Mouse (Mus musculus): ENCODE measurements at regions not wholly inside any gene's neighbourhood (a gene's known extent, or its start where the extent isn't known, plus 50 kb on each side); places are given as distances from the start of the nearest gene placed in this dataset.

DNA sequence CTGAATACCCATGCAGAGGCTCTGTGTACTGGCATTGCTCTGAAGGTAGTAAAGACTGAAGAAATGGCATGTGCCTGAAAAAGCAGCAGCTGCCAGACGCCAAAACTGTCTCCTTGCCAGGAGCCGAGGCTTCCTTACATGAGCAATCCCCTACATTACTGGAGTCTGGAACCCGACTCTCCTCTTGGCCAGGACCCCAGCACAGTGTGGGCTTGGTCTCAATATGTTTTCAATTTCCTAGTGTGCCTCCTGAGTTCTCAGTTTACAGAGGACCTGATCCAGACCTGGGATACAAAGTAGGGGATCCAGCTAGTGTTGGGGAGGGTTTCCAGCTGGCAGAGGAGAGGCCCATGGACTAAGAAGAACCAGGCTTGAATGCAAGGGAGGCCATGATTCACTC lies 361.5 kb upstream of the Vstm2b start:
- Histone ChIP-seq H3K9ac (ENCODE audit: low read length) (no peak overlapping the region), H3K27ac (ENCODE audit: low read depth, low read length) (no peak overlapping the region)

DNA sequence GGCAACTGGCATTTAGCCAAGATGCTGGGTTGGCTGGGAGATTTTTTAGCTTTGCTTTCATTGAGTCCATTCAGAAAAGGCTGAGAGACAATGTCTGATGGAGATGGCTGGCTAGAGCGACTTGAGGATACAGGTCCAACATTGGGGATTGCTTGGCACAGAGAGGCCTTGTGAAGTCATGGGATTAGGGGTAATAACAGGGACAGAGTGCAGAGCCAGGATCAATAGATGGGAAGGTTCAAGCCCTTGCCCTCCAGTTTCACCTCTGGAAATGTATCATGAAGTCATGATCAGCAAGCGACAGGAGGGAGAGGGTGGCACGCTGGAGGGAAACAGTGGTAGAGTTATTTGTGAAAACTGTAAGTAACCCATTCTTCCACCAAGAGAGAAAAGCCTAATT lies 360.5 kb upstream of the Vstm2b start:
- no peak overlapping the region for H3K27ac ChIP-seq (ENCODE audit: low read depth, low read length)
- DNase-seq (ENCODE audit: low spot score, missing footprints) (no peak), ATAC-seq (ENCODE audit: low FRiP score) (no peak)
- H3K9me3 ChIP-seq (ENCODE audit: control insufficient read depth, low read length), result no peaks in the 10 kb centered on the region
- H3K36me3 ChIP-seq (ENCODE audit: control insufficient read depth, insufficient read depth, low read length), result no peaks in the 10 kb centered on the region
- H3K9ac ChIP-seq (ENCODE audit: low read length), result no peak overlapping the region
- H3K27me3 ChIP-seq (ENCODE audit: control insufficient read depth, insufficient read depth, low read length), result no peaks in the 10 kb centered on the region
- no peaks in the 10 kb centered on the region for H3K4me1 ChIP-seq (ENCODE audit: control insufficient read depth, insufficient read depth, low read length)
- no peak overlapping the region for H3K4me3 ChIP-seq (ENCODE audit: low read depth, low read length)
- 79% methylated on average over 3 of the region's 3 CpGs for whole genome bisulfite sequencing
- no peak overlapping the region for H3K4me2 ChIP-seq

More for the DNA sequence above, 361.5 kb upstream of the Vstm2b start:
- H3K4me2 ChIP-seq, result no peak overlapping the region
- DNase-seq (ENCODE audit: low spot score, missing footprints) (no peak), ATAC-seq (ENCODE audit: low FRiP score) (no peak)
- no peaks in the 10 kb centered on the region for H3K36me3 ChIP-seq (ENCODE audit: control insufficient read depth, insufficient read depth, low read length)
- H3K4me3 ChIP-seq (ENCODE audit: low read depth, low read length), result no peak overlapping the region
- H3K9me3 ChIP-seq (ENCODE audit: control insufficient read depth, low read length), result no peaks in the 10 kb centered on the region
- 87% methylated on average over 3 of the region's 3 CpGs for WGBS
- no peaks in the 10 kb centered on the region for H3K27me3 ChIP-seq (ENCODE audit: control insufficient read depth, insufficient read depth, low read length)
- H3K4me1 ChIP-seq (ENCODE audit: control insufficient read depth, insufficient read depth, low read length), result no peaks in the 10 kb centered on the region

DNA sequence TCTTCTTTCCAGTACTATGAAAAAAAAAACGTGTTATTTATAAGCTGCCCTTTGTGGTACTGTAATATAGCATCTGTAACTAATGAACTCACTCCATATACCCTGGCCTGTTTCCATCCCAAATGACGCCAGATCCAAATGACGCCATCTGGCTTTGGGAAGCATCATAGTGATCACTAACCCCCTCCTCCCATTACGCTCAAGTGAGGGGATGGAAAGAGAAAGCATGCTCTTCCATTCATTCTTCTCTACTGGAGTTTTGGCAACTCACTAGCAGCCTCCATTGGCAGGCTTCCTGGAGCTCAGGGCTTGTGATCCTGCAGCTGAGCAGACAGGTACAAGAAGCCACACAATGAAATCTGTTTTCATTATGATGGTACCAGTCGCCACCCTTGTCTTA lies 358.3 kb upstream of the Vstm2b start:
- no peaks in the 10 kb centered on the region for H3K9me3 ChIP-seq (ENCODE audit: control insufficient read depth, low read length)
- 83% methylated on average over 5 of the region's 5 CpGs for WGBS
- no peaks in the 10 kb centered on the region for H3K27me3 ChIP-seq (ENCODE audit: control insufficient read depth, insufficient read depth, low read length)
- H3K36me3 ChIP-seq (ENCODE audit: control insufficient read depth, insufficient read depth, low read length), result no peaks in the 10 kb centered on the region
- ATAC-seq (ENCODE audit: low FRiP score) (no peak), DNase-seq (ENCODE audit: low spot score, missing footprints) (no peak)
- no peaks in the 10 kb centered on the region for H3K4me1 ChIP-seq (ENCODE audit: control insufficient read depth, insufficient read depth, low read length)
- H3K27ac ChIP-seq (ENCODE audit: low read depth, low read length), result no peak overlapping the region
- H3K4me2 ChIP-seq, result no peak overlapping the region
- H3K4me3 ChIP-seq (ENCODE audit: low read depth, low read length), result no peak overlapping the region
- no peak overlapping the region for H3K9ac ChIP-seq (ENCODE audit: low read length)

DNA sequence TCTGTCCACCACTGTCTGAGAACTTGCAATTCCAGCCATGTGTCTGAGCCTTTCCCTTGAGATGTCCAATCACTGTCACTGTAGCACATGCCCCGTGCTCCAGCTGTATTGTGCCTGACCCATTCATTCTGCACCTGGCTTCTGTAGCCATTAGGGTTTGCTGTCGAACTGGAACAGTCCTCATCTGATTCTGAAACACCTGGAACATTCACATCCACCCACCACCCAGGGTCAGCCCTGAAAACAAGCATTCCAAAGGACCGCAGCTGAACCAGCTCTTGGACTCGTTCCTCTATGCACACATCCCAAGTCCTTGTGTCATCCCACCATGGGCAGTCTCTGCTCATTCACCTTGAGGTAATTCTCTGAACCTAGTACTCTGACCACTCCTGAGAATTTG lies 356.8 kb upstream of the Vstm2b start:
- H3K36me3 ChIP-seq (ENCODE audit: control insufficient read depth, insufficient read depth, low read length), result no peaks in the 10 kb centered on the region
- ATAC-seq (ENCODE audit: low FRiP score) (no peak), DNase-seq (ENCODE audit: low spot score, missing footprints) (peak; percentile 57)
- no peak overlapping the region for H3K4me2 ChIP-seq
- H3K27me3 ChIP-seq (ENCODE audit: control insufficient read depth, insufficient read depth, low read length), result no peaks in the 10 kb centered on the region
- WGBS, result 80% methylated on average over 4 of the region's 4 CpGs
- no peaks in the 10 kb centered on the region for H3K4me1 ChIP-seq (ENCODE audit: control insufficient read depth, insufficient read depth, low read length)
- no peak overlapping the region for H3K4me3 ChIP-seq (ENCODE audit: low read depth, low read length)
- H3K9ac ChIP-seq (ENCODE audit: low read length), result no peak overlapping the region
- no peak overlapping the region for H3K27ac ChIP-seq (ENCODE audit: low read depth, low read length)
- no peaks in the 10 kb centered on the region for H3K9me3 ChIP-seq (ENCODE audit: control insufficient read depth, low read length)

DNA sequence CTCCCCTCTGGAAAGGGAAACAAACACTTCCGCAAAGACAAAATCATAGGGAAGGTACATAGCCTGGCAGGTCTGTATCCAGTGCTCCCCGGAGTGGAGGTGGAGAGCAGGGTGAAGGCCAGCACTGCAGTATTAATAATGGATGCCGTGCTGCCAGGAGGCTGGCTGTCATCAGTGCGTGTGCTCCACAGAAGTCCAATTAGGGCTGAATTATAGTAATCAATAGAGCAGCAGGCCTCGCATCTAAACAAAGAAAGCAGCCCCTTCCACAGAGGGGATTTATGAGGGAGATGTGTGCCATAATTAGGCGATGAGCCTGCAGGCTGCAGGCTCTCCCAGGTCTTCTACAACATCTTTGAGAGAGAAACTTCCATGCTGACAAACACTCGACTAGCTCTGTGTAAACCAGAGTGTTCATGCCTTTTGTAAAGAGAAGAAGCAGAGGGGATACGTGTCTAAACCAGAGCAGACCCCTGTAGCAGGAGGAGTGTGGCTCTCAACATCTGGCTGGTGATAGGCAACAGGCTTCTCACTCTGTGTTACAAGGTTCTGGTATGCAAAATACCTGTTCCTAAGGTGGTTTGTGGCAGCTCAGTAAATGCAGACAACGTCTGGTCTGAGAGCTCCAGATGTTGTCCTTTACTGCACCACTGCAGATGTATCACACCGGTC lies 334.5 kb upstream of the Vstm2b start:
- no peak overlapping the region for H3K9ac ChIP-seq (ENCODE audit: low read length)
- WGBS, result 72% methylated on average over 10 of the region's 10 CpGs
- H3K4me1 ChIP-seq (ENCODE audit: control insufficient read depth, insufficient read depth, low read length), result no peaks in the 10 kb centered on the region
- ATAC-seq (ENCODE audit: low FRiP score), result peak; percentile 70
- H3K36me3 ChIP-seq (ENCODE audit: control insufficient read depth, insufficient read depth, low read length), result no peaks in the 10 kb centered on the region
- no peak overlapping the region for H3K27ac ChIP-seq (ENCODE audit: low read depth, low read length)
- H3K27me3 ChIP-seq (ENCODE audit: control insufficient read depth, insufficient read depth, low read length), result no peaks in the 10 kb centered on the region
- no peak for DNase-seq (ENCODE audit: low spot score, missing footprints)
- no peak overlapping the region for H3K4me3 ChIP-seq (ENCODE audit: low read depth, low read length)
- H3K4me2 ChIP-seq, result no peak overlapping the region
- no peaks in the 10 kb centered on the region for H3K9me3 ChIP-seq (ENCODE audit: control insufficient read depth, low read length)

DNA sequence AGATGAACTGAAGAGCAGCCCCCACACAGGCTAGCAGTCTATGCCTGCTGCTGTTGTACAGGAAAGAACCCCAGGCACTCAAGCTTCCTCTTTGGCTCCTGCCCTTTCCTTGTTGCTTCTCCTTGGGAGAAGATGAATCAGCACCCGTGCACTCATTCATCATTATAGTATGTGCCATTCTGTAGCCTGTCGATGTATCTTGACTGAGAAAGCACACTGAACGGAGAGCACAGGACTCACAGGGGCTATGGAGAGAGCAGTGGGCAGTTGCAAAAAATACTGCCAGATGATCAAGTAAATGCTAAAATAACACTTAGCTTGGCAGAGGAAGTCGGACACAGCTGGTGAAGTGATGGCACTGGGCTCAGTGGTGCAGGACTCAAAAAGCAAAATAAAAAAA lies 322.2 kb upstream of the Vstm2b start:
- no peaks in the 10 kb centered on the region for H3K36me3 ChIP-seq (ENCODE audit: control insufficient read depth, insufficient read depth, low read length)
- no peaks in the 10 kb centered on the region for H3K4me1 ChIP-seq (ENCODE audit: control insufficient read depth, insufficient read depth, low read length)
- no peaks in the 10 kb centered on the region for H3K9me3 ChIP-seq (ENCODE audit: control insufficient read depth, low read length)
- no peak for DNase-seq (ENCODE audit: low spot score, missing footprints)
- 94% methylated on average over 4 of the region's 4 CpGs for WGBS
- H3K27me3 ChIP-seq (ENCODE audit: control insufficient read depth, insufficient read depth, low read length), result no peaks in the 10 kb centered on the region
- H3K4me3 ChIP-seq (ENCODE audit: low read depth, low read length), result no peak overlapping the region
- H3K27ac ChIP-seq (ENCODE audit: low read depth, low read length), result no peak overlapping the region
- no peak overlapping the region for H3K4me2 ChIP-seq
- no peak for ATAC-seq (ENCODE audit: low FRiP score)
- no peak overlapping the region for H3K9ac ChIP-seq (ENCODE audit: low read length)

DNA sequence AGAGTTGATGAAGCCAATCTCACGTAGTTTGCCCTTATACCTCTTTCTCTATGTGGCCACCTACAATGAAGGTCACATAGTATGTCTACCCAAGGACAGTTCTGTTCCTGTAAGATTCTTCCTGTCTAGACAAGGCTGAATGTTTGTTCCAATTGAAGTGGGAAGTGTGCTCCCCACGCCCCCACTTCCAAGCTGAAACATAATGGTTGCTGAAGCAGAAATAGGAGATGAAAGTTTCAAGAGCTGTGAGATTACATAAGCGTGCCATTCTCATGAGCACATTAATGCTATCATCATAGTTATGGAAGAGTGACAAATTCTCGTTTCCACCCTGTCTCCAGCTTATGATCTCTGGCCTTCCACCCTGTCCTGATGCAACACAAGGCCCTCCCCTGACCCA lies 320.8 kb upstream of the Vstm2b start:
- Histone ChIP-seq H3K4me1 (ENCODE audit: control insufficient read depth, insufficient read depth, low read length) (no peaks in the 10 kb centered on the region), H3K27ac (ENCODE audit: low read depth, low read length) (no peak overlapping the region), H3K36me3 (ENCODE audit: control insufficient read depth, insufficient read depth, low read length) (no peaks in the 10 kb centered on the region), H3K4me2 (no peak overlapping the region), H3K9me3 (ENCODE audit: control insufficient read depth, low read length) (no peaks in the 10 kb centered on the region), H3K27me3 (ENCODE audit: control insufficient read depth, insufficient read depth, low read length) (no peaks in the 10 kb centered on the region), H3K9ac (ENCODE audit: low read length) (no peak overlapping the region), H3K4me3 (ENCODE audit: low read depth, low read length) (no peak overlapping the region)
- 84% methylated on average over 4 of the region's 4 CpGs for WGBS
- DNase-seq (ENCODE audit: low spot score, missing footprints) (no peak), ATAC-seq (ENCODE audit: low FRiP score) (no peak)

DNA sequence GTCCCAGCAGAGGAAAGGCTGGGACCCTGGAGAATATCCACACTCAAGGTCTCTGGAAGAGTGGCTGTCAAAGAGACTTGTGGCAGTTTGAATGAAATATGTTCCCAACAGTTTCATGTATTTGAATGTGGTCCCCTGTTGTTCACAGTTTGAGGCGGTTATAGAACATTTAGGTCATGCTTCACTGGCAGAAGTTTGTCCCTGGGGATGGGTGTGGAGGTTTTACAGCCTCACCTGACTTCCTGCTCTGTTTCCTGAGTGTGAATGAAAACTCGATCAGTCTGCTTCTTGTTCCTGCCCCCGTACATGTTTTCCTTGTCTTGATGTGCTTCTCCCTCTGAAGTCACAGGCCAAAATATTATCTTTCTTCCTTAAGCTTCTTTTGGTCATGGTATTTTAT lies 277.4 kb upstream of the Vstm2b start:
- DNase-seq (ENCODE audit: low spot score, missing footprints), result no peak
- H3K4me1 ChIP-seq (ENCODE audit: control insufficient read depth, insufficient read depth, low read length), result no peaks in the 10 kb centered on the region
- no peaks in the 10 kb centered on the region for H3K9me3 ChIP-seq (ENCODE audit: control insufficient read depth, low read length)
- H3K4me2 ChIP-seq, result no peak overlapping the region
- H3K4me3 ChIP-seq (ENCODE audit: low read depth, low read length), result no peak overlapping the region
- no peak for ATAC-seq (ENCODE audit: low FRiP score)
- no peak overlapping the region for H3K9ac ChIP-seq (ENCODE audit: low read length)
- no peaks in the 10 kb centered on the region for H3K27me3 ChIP-seq (ENCODE audit: control insufficient read depth, insufficient read depth, low read length)
- H3K36me3 ChIP-seq (ENCODE audit: control insufficient read depth, insufficient read depth, low read length), result no peaks in the 10 kb centered on the region
- no peak overlapping the region for H3K27ac ChIP-seq (ENCODE audit: low read depth, low read length)
- 85% methylated on average over 3 of the region's 3 CpGs for WGBS

DNA sequence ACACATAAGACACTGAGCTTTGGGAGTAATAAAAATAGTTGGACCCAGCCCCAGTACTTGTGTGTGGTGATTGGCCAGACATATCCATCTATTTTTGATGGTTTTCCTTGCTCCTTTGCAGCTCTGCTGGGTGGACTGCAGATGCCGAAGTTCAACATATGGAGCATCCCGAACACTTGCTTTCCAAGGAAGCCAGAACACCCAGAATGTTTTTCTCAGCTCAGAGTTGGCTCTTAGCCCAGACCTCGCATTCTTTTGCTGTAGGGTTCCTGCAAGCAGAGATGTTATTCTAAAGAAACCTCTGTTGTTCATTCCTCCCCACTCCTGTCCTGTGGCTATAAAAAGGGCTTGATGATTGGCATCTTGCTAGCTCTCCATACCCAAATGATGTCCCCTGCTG lies 275.3 kb upstream of the Vstm2b start:
- Histone ChIP-seq H3K36me3 (ENCODE audit: control insufficient read depth, insufficient read depth, low read length) (no peaks in the 10 kb centered on the region), H3K4me2 (no peak overlapping the region), H3K4me3 (ENCODE audit: low read depth, low read length) (no peak overlapping the region), H3K9ac (ENCODE audit: low read length) (no peak overlapping the region), H3K27me3 (ENCODE audit: control insufficient read depth, insufficient read depth, low read length) (no peaks in the 10 kb centered on the region), H3K9me3 (ENCODE audit: control insufficient read depth, low read length) (no peaks in the 10 kb centered on the region), H3K4me1 (ENCODE audit: control insufficient read depth, insufficient read depth, low read length) (no peaks in the 10 kb centered on the region), H3K27ac (ENCODE audit: low read depth, low read length) (no peak overlapping the region)
- no peak for ATAC-seq (ENCODE audit: low FRiP score)
- DNase-seq (ENCODE audit: low spot score, missing footprints), result no peak
- WGBS, result 76% methylated on average over 3 of the region's 3 CpGs
